Mouse (Mus musculus): Measurements from ENCODE around the gene Alox12b. TPM values are rescaled to one million over a fixed set of nuclear protein-coding genes. Genes with fewer than 3 reads are reported as not detected.

Alox12b gene
- total and polyA plus RNA-seq, 2 experiments from 2014 or later, result 0.91 to 1.5 TPM

DNA sequence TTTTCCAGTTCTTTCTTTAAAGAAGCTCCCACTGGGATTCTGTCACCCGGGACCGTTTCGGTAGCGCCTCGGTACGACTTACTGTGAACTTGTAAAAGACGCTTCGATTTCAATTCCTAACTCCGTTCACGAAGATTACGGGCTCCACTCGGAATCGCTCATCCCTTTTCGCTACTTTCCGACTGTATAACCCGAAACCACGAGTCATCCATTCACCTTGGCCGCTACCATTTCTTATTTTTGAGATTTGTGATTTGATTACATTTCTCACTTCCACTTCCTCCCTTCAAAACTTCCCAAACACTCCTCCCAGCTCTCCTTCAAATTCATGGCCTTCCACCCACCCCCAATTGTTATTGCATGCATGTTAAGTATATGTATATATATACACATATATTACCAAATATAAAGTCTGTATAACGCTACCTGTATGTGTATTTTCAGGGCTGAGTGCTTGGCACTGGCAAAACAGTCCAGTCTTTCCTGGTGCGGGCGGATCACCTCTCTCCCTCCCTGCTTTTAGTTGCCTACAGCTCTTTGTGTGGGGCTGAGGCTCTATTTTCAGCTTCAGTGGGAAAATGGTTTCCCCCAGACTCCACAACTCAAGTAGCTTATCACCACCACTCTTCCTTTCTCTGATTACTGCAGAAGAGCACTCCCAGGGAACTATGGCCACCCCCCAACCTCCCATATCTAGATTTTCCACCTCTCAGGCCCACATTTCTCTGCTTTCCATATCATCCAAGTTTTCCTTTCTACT lies 45.6 kb upstream of the Alox12b start:
- DNase-seq (ENCODE audit: low spot score) (no peak), ATAC-seq (ENCODE audit: low FRiP score) (no peak)
- Histone ChIP-seq H3K27me3 (ENCODE audit: insufficient read depth, low read length) (no peaks in the 10 kb centered on the region), H3K27ac (ENCODE audit: low read depth, low read length) (no peak overlapping the region), H3K4me3 (ENCODE audit: low read depth, low read length) (peak overlapping the region; percentile 42), H3K4me2 (ENCODE audit: low read depth, low read length, poor library complexity, severe bottlenecking) (peak overlapping the region; percentile 47), H3K9me3 (ENCODE audit: low read length) (no peaks in the 10 kb centered on the region), H3K9ac (replicated peaks; ENCODE audit: low read length, poor library complexity, severe bottlenecking) (peak overlapping the region; percentile 39; the same call in 1 of the 2 replicates), H3K4me1 (ENCODE audit: insufficient read depth, low read length) (no peaks in the 10 kb centered on the region; the same call in 1 of the 2 replicates), H3K36me3 (ENCODE audit: insufficient read depth, low read length) (peaks cover 29% of the 10 kb centered on the region)
- TF ChIP-seq CTCF (IDR thresholded peaks at IDR 0.05), result no peak
- 6% methylated on average over 21 of the region's 21 CpGs for WGBS

DNA sequence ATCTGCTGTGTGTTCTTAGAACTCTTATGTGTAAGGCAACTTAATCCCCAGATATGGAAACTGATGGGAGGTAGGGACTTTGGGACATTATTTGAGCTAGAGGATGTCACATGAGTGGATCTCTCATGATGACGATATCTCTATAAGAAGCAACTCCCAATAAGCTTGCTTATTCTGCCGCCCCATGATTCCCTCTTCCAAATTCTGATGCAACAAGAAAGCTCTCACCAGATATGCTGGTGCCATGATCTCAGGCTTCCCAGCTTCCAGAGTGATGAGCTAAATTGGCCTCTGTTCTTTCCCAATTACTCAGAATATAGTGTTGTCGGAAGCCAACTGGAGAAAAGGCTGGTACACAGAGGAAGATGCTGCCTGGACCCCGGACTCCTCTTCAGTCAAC lies 44.9 kb upstream of the Alox12b start:
- 70% methylated on average over 4 of the region's 4 CpGs for WGBS
- H3K27me3 ChIP-seq (ENCODE audit: insufficient read depth, low read length), result no peaks in the 10 kb centered on the region
- TF ChIP-seq CTCF (IDR thresholded peaks at IDR 0.05), result no peak
- H3K9ac ChIP-seq (replicated peaks; ENCODE audit: low read length, poor library complexity, severe bottlenecking), result no peak overlapping the region
- no peak overlapping the region for H3K4me3 ChIP-seq (ENCODE audit: low read depth, low read length)
- peaks cover 2% of the 10 kb centered on the region for H3K4me1 ChIP-seq (ENCODE audit: insufficient read depth, low read length)
- no peak overlapping the region for H3K27ac ChIP-seq (ENCODE audit: low read depth, low read length)
- H3K4me2 ChIP-seq (ENCODE audit: low read depth, low read length, poor library complexity, severe bottlenecking), result no peak overlapping the region
- DNase-seq (ENCODE audit: low spot score), result no peak
- no peaks in the 10 kb centered on the region for H3K9me3 ChIP-seq (ENCODE audit: low read length)
- peaks cover 24% of the 10 kb centered on the region for H3K36me3 ChIP-seq (ENCODE audit: insufficient read depth, low read length)
- no peak for ATAC-seq (ENCODE audit: low FRiP score)

DNA sequence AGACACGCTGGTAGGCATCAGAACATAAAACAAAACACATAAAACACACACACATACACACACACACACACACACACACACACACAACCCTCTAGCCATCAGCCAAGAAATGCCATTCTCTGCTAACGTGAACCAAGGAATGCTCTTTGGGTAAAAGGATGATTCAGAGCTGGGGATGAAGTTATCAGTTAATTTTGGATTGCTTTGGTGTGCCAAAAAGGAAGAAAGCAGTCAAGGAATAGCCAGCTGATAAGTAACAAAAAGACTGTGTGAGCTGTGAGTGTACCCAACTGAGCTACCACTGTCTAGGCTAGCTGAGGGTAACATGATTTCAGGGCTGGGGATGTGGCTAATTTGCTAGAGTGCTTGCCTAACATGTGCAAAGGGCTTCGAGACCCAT lies 42.8 kb upstream of the Alox12b start:
- Histone ChIP-seq H3K4me1 (ENCODE audit: insufficient read depth, low read length) (peaks cover 10% of the 10 kb centered on the region), H3K9ac (replicated peaks; ENCODE audit: low read length, poor library complexity, severe bottlenecking) (no peak overlapping the region), H3K4me2 (ENCODE audit: low read depth, low read length, poor library complexity, severe bottlenecking) (no peak overlapping the region), H3K4me3 (ENCODE audit: low read depth, low read length) (no peak overlapping the region), H3K9me3 (ENCODE audit: low read length) (no peaks in the 10 kb centered on the region), H3K27me3 (ENCODE audit: insufficient read depth, low read length) (no peaks in the 10 kb centered on the region), H3K27ac (ENCODE audit: low read depth, low read length) (no peak overlapping the region), H3K36me3 (ENCODE audit: insufficient read depth, low read length) (0 out of 2 replicates have a peak, but pooled peaks cover 3% of the 10 kb centered on the region)
- TF ChIP-seq CTCF (IDR thresholded peaks at IDR 0.05), result no peak
- WGBS, result 76% methylated on average over 3 of the region's 3 CpGs
- ATAC-seq (ENCODE audit: low FRiP score) (no peak), DNase-seq (ENCODE audit: low spot score) (no peak)

DNA sequence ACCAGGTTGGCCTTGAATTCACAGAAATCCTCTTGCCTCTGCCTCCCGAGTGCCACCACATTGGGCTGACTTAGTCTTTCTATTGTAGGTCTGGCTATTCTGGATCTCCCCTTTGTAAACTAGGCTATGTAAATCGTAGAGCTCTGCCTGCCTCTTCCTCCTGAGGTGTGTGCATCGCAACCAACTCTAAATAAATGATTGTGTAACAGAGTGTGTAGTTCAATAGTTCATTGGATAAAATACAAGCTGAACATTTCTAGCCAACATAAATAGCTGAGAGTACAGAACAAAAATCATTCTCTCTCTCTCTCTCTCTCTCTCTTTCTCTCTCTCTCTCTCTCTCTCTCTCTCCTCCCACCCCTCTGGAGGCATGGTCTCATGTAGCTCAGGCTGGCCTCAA lies 42.2 kb upstream of the Alox12b start:
- Histone ChIP-seq H3K4me2 (ENCODE audit: low read depth, low read length, poor library complexity, severe bottlenecking) (no peak overlapping the region), H3K27ac (ENCODE audit: low read depth, low read length) (no peak overlapping the region), H3K4me1 (ENCODE audit: insufficient read depth, low read length) (peaks cover 13% of the 10 kb centered on the region), H3K4me3 (ENCODE audit: low read depth, low read length) (no peak overlapping the region), H3K27me3 (ENCODE audit: insufficient read depth, low read length) (no peaks in the 10 kb centered on the region), H3K9ac (replicated peaks; ENCODE audit: low read length, poor library complexity, severe bottlenecking) (no peak overlapping the region), H3K36me3 (ENCODE audit: insufficient read depth, low read length) (no peaks in the 10 kb centered on the region), H3K9me3 (ENCODE audit: low read length) (no peaks in the 10 kb centered on the region)
- no peak for TF ChIP-seq CTCF (IDR thresholded peaks at IDR 0.05)
- no peak for DNase-seq (ENCODE audit: low spot score)
- WGBS, result 87% methylated on average over 3 of the region's 3 CpGs
- no peak for ATAC-seq (ENCODE audit: low FRiP score)

DNA sequence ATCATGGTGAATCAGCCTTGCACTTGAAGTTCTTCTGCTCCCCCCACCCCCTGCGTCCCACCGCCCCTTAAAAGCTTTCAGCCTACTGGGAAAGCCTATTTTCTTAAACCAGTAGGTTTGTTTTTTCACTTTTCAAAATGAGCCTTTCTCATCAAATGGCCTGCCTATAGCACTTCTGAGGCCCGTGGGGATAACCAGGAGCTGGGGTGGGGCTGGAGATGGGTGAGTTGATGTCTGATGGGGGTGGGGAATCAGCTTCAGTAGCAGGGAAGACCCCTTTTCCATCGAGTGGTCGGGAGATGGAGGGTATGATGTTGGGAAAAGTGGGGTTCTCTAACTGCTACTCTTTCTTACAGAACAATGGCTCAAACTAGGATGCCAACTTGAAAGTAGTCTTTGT lies 39.9 kb upstream of the Alox12b start:
- no peaks in the 10 kb centered on the region for H3K36me3 ChIP-seq (ENCODE audit: insufficient read depth, low read length)
- H3K4me3 ChIP-seq (ENCODE audit: low read depth, low read length), result peak overlapping the region; percentile 85; the same call in 1 of the 2 replicates
- DNase-seq (ENCODE audit: low spot score), result no peak
- TF ChIP-seq CTCF (IDR thresholded peaks at IDR 0.05), result no peak
- ATAC-seq (ENCODE audit: low FRiP score), result no peak
- no peak overlapping the region for H3K27ac ChIP-seq (ENCODE audit: low read depth, low read length)
- peak overlapping the region; percentile 98 for H3K4me2 ChIP-seq (ENCODE audit: low read depth, low read length, poor library complexity, severe bottlenecking)
- no peaks in the 10 kb centered on the region for H3K9me3 ChIP-seq (ENCODE audit: low read length)
- H3K27me3 ChIP-seq (ENCODE audit: insufficient read depth, low read length), result peaks cover 4% of the 10 kb centered on the region; the same call in 1 of the 2 replicates
- 56% methylated on average over 5 of the region's 5 CpGs for WGBS
- H3K4me1 ChIP-seq (ENCODE audit: insufficient read depth, low read length), result peaks cover 21% of the 10 kb centered on the region
- peak overlapping the region; percentile 61; the same call in 1 of the 2 replicates for H3K9ac ChIP-seq (replicated peaks; ENCODE audit: low read length, poor library complexity, severe bottlenecking)

Measured in midbrain, postnatal 0 days (tissue).